Mouse (Mus musculus) v-Abl transformed pro-B cells (cell line): ENCODE measurements around the gene Sept10.

Experiments
- in situ Hi-C, 2 experiments: fragments of 400-800 bp; cut with MboI; formaldehyde crosslinking; loops; one replicate each; pipeline ENCODE4 v1.15.1; 2025; ENCODE audit not compliant: unreplicated experiment in 2 of 2

Sept10 gene

DNA sequence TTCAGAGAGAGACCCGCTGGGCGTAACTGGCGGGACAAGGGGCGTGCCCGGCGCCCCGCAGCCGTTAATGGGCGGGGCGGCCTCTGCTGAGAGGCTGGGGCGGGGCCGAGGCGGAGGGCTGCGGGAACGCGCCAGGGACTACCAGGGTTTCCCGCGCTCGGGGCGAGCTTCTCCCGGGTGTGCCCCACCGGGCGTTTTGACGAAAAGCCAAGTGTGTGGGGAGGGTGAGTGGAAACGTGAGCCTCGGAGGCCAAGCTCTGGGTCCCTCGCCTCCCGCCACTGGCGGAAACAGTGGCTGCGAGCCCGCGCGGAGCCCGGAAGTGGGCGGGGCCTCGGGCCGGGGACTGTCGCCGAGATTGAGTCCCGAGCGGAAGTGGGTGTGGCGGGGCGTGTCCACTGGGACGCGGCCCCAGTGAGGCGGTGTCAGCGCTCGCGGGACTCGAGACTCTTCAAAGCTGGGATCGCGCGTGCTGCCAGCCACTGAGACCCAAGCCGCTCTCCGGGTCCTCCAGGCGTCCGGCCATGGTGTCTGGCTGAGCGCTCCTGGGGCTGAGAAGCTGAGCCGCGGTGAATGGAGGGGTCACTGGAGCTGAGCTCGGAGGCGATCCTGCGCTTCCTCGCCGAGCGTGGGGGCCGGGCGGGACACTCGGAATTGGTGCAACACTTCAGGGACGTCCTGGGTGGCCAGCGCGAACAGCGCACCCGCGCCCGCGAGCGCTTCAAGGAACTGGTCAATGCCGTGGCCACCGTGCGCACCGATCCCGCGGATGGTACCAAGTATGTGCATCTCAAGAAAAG lies at the start of gene Sept10, which contains the start of gene Sowahc:
TSS of gene Sept10 (minus strand) at position 375 of the 798 bp plus-strand sequence.
TSS of gene Sowahc (plus strand) at position 481 of the 798 bp plus-strand sequence.
- in situ Hi-C loops = no loop called here

DNA sequence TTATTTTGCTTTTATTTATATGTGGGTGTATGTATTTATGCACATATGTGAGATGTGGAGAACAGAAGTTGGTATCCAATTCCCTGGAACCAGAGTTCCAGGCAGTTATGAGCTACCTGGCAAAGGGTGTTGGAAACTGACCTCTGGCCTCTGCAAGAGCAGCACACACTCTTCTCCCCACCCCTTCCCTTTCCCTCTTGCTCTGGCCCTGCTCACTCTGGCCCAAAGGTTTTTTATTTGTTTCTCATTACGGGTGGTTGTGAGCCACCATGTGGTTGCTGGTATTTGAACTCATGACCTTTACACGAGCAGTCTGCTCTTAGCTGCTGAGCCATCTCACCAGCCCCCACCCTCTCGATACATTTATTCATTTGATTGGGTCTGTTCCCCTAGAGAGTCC lies 47.1 kb upstream of the Sept10 start:
- in situ Hi-C loops = no loop called here

GRCm38 (mm10) chr10:59268109-59268508 lies 46.5 kb upstream of the Sept10 start:
- in situ Hi-C loops = no loop called here

DNA sequence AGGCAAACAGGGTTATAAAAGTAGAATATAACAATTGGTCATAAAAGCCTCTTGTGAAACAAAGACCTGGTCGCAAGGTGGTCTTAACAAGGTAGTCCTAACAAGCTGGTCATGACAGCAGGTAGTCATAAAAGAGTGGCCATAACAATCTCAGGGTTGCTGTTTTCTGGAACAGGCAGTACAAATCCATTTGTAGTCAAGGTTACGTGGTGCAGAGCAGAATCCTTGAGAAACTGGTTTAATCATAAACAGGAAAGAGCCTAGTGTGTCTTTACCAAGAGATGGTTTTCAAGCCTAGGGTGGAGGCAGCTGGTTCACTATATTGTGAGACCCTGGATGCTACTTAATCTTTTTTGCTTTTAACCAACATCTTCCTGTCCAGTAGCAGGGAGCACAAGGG lies 45.6 kb upstream of the Sept10 start:
- in situ Hi-C loops = no loop called here

DNA sequence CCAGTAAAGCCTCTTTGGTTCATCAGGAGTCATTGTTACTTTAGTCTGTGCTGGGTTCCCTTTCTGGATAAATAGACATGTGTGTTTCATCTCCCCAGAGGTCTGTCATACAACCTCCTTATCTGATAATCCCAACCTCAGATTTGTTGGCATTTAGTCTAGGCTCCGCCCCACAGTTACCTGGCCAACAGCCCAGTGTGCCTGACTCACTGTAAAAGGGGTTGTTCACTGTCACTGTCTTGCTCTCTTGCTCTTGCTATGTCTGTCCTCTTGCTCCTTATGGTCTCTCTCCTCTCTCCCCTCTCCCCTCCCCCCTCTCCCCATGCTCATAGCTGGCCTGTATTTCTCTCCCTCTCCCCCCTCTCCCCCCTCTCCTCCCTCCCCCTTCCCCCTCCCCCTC lies 44.5 kb upstream of the Sept10 start:
- in situ Hi-C loops = no loop called here

DNA sequence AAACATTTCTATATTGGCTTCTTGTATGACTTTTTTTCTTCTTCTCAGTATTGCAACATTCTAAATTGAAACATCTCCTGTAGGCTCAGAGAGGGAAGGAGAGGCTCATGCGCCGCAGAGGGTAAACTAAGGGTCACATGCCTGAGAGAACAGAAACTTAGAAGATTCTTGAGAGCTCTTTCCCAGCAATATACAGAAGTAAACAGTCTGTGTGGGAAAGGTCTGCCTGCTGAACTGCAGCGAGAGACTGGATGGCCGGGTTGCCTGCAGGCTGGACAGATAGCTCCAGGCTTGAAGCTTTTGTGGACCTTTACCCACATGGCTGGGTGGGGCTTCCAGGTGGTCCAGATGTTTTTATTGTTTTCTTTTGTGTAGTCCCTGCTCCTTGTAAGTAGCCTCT lies 44.0 kb upstream of the Sept10 start:
- in situ Hi-C loops = no loop called here

GRCm38 (mm10) chr10:59265067-59265466 lies 43.4 kb upstream of the Sept10 start:
- in situ Hi-C loops = no loop called here

- in situ Hi-C loops = no loop called here
Measured at GRCm38 (mm10) chr10:59262979-59263378, 41.3 kb upstream of the Sept10 start.

DNA sequence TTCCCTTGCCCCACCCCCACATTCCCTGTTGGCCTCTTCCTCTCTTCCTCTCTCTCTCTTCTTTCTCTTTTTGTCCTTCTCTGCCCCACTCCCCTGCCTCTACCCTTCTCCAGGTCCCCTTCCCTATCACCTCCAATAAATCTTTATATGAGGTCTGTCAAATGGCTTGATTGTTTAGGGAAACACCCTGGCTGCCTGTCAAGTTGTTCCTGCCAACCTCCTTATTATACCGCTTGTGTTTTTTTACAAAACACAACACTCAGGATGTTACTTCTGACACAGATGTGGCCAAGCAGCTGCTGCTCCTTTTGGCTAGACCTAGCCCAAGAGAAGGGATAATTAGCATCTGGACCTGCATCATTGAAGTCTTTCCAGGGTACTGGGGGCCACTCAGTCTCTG lies 40.4 kb upstream of the Sept10 start:
- in situ Hi-C loops = no loop called here

DNA sequence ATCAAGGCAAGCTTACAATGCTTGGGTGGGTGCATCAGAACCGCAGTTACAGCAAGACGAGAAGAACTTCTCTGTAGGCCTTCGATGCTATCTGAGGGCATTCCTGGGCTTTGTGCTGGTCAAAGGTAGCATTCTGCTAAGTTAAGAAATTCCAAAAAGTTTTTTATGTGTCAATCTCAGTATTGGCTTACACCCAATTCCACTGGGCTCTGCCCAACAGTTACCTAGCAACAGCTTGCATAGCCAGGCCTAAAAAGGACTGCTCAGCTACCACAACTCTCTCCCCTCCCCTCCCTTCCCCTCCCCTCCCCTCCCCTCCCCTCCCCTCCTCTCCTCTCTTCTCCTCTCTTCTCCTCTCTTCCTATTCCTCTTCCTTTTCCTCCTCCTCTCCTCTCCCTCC lies 40.0 kb upstream of the Sept10 start:
- in situ Hi-C loops = no loop called here

- in situ Hi-C loops = no loop called here
Measured at GRCm38 (mm10) chr10:59259572-59259971, 37.9 kb upstream of the Sept10 start.

DNA sequence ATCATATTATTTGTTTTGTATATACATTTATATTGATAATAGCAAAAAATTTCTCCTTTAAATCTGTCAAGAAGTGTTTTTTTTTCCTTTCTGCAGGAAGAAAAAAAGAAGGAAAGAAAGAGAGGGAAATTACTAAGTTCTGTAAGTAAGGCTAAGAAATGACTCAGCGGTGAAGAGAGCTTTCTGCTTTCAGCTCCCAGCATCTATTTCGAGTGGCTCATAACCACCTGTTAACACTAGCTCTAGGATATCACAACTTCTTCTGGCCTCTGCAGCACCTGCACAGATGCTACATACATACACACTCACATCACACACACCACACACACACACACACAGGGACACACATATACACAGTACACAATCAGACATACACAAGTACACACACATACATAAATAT lies 34.9 kb upstream of the Sept10 start:
- in situ Hi-C loops = no loop called here

DNA sequence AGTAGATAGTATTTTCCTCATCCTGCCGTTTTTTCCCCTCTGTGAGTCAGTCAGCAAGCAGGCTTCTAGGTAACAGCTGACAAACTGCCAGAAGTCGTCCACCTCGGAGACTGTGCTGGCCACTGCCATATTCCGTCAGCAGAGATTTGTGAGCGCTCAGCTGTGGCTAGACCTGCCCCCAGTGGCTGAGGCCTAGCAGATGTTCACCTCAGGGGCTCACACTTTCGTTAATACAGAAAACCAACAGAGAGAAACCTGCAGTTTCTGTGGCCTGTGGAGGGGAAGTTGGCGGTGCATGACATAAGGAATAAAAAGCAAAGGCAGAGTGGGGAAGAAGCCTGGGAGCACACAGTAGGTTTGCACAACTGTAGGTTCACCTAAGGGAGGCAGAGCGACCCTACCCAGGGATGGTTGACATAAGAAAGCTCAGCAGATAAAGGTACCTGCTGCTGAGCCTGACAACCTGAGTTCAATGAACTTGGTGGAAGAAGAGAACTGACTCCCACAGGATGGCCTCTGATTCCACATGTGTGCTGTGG lies 32.0 kb upstream of the Sept10 start:
- in situ Hi-C loops = no loop called here

DNA sequence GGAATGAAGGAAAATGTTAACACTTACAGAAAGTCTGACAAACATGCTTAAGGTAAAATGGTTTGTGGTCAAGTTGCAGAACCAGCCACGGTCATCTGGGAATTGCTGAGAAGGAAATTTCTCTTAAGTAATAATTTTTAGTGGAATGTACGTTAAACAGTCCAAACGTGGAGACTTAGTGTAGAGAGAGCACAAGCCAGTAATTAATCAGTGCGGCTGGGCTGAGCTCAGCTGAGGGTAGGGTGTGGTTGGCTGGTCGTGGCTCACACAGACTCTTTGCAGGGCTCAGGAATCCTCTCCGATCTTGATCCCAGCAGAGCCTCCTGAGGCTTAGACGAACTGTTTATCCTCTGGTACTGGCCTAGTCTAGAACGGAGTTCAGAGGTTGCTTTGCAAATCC lies 30.7 kb upstream of the Sept10 start:
- in situ Hi-C loops = no loop called here

GRCm38 (mm10) chr10:59251980-59252379 lies 30.3 kb upstream of the Sept10 start:
- in situ Hi-C loops = no loop called here

DNA sequence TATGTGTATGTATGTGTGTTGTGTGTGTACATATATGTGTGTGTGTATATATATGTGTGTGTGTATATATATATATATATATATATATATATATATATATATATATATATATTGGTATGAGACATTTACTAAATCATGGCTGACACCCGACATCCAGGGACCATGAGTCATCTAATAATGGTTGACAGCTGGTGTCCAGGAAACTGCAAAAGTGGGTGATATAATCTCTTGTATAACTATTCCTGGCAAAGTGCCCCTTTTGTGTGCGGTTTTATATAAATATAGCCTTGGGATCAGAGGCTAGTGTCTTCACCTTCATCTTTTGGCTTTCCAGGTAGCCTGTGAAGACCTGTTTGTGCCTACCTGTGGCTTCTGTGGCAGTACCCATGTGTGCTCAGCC lies 29.0 kb upstream of the Sept10 start:
- in situ Hi-C loops = no loop called here

- in situ Hi-C loops = no loop called here
Measured at GRCm38 (mm10) chr10:59249531-59249930, 27.9 kb upstream of the Sept10 start.

- in situ Hi-C loops = no loop called here
Measured at GRCm38 (mm10) chr10:59241141-59241541, 19.5 kb upstream of the Sept10 start.

DNA sequence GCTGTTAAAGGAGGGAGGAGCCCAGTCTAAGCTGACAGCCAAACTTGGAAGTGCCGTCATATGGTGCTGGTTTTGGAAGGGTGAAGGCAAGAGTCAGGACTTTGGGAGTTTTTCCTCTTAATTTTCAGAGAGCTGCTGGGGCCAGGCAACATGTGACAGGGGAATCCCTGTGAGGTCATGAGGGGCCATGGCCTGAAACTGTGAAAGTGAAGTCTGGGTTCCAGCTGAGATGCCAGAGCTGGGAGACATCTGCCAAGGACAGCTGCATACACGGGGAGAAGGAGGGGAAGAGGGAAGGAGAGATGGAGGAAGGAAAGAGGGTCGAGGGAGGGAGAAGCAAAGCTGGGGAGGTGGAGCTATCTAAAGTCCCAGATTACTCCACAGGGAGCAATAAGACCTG lies 16.1 kb upstream of the Sept10 start:
- in situ Hi-C loops = no loop called here

- in situ Hi-C loops = no loop called here
Measured at GRCm38 (mm10) chr10:59236486-59236885, 14.8 kb upstream of the Sept10 start.

DNA sequence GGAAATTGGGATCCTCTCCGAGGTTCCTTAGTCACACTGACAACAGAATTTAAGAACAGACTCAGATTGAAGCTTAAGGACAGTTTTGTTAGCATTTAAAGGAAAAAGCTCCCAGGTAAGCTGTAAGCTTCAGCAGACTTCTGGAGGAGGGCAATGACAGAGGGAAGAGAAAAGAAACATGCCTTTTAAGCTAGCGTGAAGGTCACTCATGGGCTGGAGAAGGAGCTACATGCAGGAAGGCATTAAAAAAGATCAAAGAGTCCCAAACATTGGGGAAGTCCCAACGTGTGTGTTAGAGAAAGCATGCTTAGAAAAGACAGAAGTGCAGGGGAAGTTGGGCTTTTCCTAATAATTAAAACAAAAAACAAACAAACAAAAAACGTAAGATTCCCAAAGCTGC lies 14.2 kb upstream of the Sept10 start:
- in situ Hi-C loops = no loop called here

DNA sequence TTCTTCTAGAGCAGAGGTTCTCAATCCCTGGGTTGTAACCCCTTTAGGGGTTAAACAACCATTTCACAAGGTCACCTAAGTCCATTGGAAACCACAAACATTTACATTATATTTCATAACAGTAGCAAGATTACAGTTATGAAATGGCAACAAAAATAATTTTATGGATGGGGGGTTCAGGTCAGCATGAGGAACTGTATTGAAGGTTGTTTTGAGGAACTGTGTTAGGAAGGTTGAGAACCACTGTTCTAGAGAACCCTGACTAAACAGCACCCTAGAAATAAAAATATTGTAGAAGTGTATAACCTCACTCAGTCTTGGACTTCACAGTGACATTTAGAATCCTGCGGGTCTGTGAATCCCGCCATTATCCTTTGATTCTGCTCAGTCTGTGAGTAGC lies 13.6 kb upstream of the Sept10 start:
- in situ Hi-C loops = no loop called here
